10 mouse cellular contexts compared by ENCODE assay signal in the genomic region with DNA sequence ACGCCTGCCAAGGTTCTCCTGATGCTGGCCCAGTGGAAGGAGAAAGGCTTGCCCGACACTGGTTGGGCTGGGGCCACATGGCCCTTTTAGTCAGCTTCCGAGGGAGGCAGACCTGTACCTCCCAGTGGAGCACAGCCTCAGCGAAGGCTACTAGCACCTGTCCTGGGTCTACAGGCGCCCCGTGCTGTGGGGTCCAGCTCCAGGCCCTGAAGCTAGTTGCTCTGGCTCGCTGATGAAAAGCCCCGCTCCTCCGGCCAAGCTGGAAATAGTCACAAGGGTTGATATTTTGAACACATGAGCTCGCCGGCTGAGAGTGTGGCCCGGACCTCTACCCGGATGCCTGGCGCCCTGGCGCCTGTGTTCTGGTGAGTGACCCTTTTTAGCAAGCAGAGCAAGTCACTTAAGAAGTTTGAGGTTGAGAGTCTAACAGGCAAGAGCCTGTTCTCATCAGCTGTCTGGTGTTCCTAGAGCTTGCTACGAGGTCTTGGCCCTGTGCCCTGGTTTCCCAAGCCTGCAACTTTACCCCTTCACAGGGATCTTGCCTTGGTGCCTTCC. TPM values are rescaled to one million over a fixed set of nuclear protein-coding genes. Genes with fewer than 3 reads are reported as not detected.
DNase-seq lines count a peak whose midpoint lies in the region; ATAC-seq lines count a peak whose summit lies in the region.
"Had no signal": no experiment of that assay in that cellular context is flagged by ENCODE, and none has a peak within 500 bp of the region (broad histone marks: within the 10 kb centered on the region; RNA-seq: fewer than 3 reads in every experiment).

No protein-coding gene starts in this region.

- H3K36me3 ChIP-seq in liver, embryonic 12.5 days, result no peaks in the 10 kb centered on the region
- H3K36me3 ChIP-seq in liver, embryonic 11.5 days (ENCODE audit: control insufficient read depth, insufficient read depth, low read length), result no peaks in the 10 kb centered on the region
- no peaks in the 10 kb centered on the region for H3K36me3 ChIP-seq in forebrain, embryonic 15.5 days
- no peaks in the 10 kb centered on the region for H3K36me3 ChIP-seq in hindbrain, embryonic 10.5 days
- no peaks in the 10 kb centered on the region for H3K36me3 ChIP-seq in midbrain, embryonic 15.5 days (replicated peaks)

- ATAC-seq in liver, embryonic 12.5 days, result no peak
- ATAC-seq in liver, embryonic 11.5 days (replicated peaks; ENCODE audit: low FRiP score), result no peak
- ATAC-seq in forebrain, embryonic 15.5 days (replicated peaks), result peak; percentile 49
- peak; percentile 44 for ATAC-seq in midbrain, embryonic 15.5 days (replicated peaks)
- ATAC-seq: Patski had no signal

- peaks cover 19% of the 10 kb centered on the region; the same call in 1 of the 2 replicates for H3K27me3 ChIP-seq in liver, embryonic 12.5 days (replicated peaks)
- no peaks in the 10 kb centered on the region for H3K27me3 ChIP-seq in liver, embryonic 11.5 days (replicated peaks; ENCODE audit: control insufficient read depth, insufficient read depth, low read length)
- H3K27me3 ChIP-seq in forebrain, embryonic 15.5 days, result no peaks in the 10 kb centered on the region
- no peaks in the 10 kb centered on the region; the same call in none of the 2 replicates for H3K27me3 ChIP-seq in hindbrain, embryonic 10.5 days (ENCODE audit: insufficient read depth, poor library complexity, severe bottlenecking)
- H3K27me3 ChIP-seq in midbrain, embryonic 15.5 days (replicated peaks), result no peaks in the 10 kb centered on the region
- H3K27me3 ChIP-seq: Patski had no signal

- 66% methylated on average over 16 of the region's 16 CpGs for WGBS in liver, embryonic 12.5 days (ENCODE audit: insufficient replicate concordance)
- 74% methylated on average over 16 of the region's 16 CpGs for WGBS in liver, embryonic 11.5 days
- 46% methylated on average over 16 of the region's 16 CpGs for WGBS in forebrain, embryonic 15.5 days
- 70% methylated on average over 16 of the region's 16 CpGs for WGBS in hindbrain, embryonic 10.5 days
- WGBS in midbrain, embryonic 15.5 days, result 61% methylated on average over 16 of the region's 16 CpGs

- peaks cover 15% of the 10 kb centered on the region for H3K4me1 ChIP-seq in liver, embryonic 12.5 days
- peaks cover 4% of the 10 kb centered on the region; the same call in 1 of the 2 replicates for H3K4me1 ChIP-seq in liver, embryonic 11.5 days (replicated peaks; ENCODE audit: control insufficient read depth, insufficient read depth, low read length)
- peaks cover 31% of the 10 kb centered on the region for H3K4me1 ChIP-seq in forebrain, embryonic 15.5 days
- H3K4me1 ChIP-seq in hindbrain, embryonic 10.5 days (replicated peaks), result peaks cover 47% of the 10 kb centered on the region
- H3K4me1 ChIP-seq in midbrain, embryonic 15.5 days, result peaks cover 26% of the 10 kb centered on the region

- no peak overlapping the region for H3K9ac ChIP-seq in liver, embryonic 12.5 days
- H3K9ac ChIP-seq in liver, embryonic 11.5 days (ENCODE audit: low read depth, low read length), result no peak overlapping the region
- H3K9ac ChIP-seq in forebrain, embryonic 15.5 days (replicated peaks), result 0 out of 2 replicates have a peak overlapping the region, but pooled peaks have one; percentile 5
- no peak overlapping the region for H3K9ac ChIP-seq in midbrain, embryonic 15.5 days

- no peak for DNase-seq in liver, embryonic 11.5 days (ENCODE audit: low spot score)
- DNase-seq in hindbrain, embryonic 10.5 days (ENCODE audit: low spot score), result no peak
- DNase-seq in cerebellum, adult 9-11 months, result no peak
- no peak for DNase-seq in left cerebral cortex, postnatal 14 days (ENCODE audit: low spot score in 2 of 2)
- DNase-seq in embryo, embryonic 11 days, result no peak

- H3K9me3 ChIP-seq in liver, embryonic 12.5 days (replicated peaks), result 0 out of 2 replicates have a peak, but pooled peaks cover 9% of the 10 kb centered on the region
- no peaks in the 10 kb centered on the region for H3K9me3 ChIP-seq in liver, embryonic 11.5 days (ENCODE audit: control insufficient read depth, low read length)
- no peaks in the 10 kb centered on the region for H3K9me3 ChIP-seq in forebrain, embryonic 15.5 days
- peaks cover 5% of the 10 kb centered on the region; the same call in 1 of the 2 replicates for H3K9me3 ChIP-seq in hindbrain, embryonic 10.5 days
- no peaks in the 10 kb centered on the region for H3K9me3 ChIP-seq in midbrain, embryonic 15.5 days

- peak overlapping the region; percentile 31 for H3K4me2 ChIP-seq in liver, embryonic 12.5 days
- H3K4me2 ChIP-seq in liver, embryonic 11.5 days, result no peak overlapping the region
- peak overlapping the region; percentile 33 for H3K4me2 ChIP-seq in forebrain, embryonic 15.5 days (replicated peaks)
- H3K4me2 ChIP-seq in midbrain, embryonic 15.5 days, result peak overlapping the region; percentile 31

- no peak overlapping the region for H3K4me3 ChIP-seq in liver, embryonic 12.5 days
- no peak overlapping the region for H3K4me3 ChIP-seq in liver, embryonic 11.5 days (ENCODE audit: low read depth, low read length)
- H3K4me3 ChIP-seq in forebrain, embryonic 15.5 days, result 0 out of 2 replicates have a peak overlapping the region, but pooled peaks have one; percentile 3
- peak overlapping the region; percentile 23 for H3K4me3 ChIP-seq in hindbrain, embryonic 10.5 days
- H3K4me3 ChIP-seq in midbrain, embryonic 15.5 days, result no peak overlapping the region

- H3K27ac ChIP-seq in liver, embryonic 12.5 days, result no peak overlapping the region
- no peak overlapping the region for H3K27ac ChIP-seq in liver, embryonic 11.5 days (ENCODE audit: low read depth, low read length)
- peak overlapping the region; percentile 83 for H3K27ac ChIP-seq in forebrain, embryonic 15.5 days (replicated peaks)
- peak overlapping the region; percentile 92 for H3K27ac ChIP-seq in hindbrain, embryonic 10.5 days
- H3K27ac ChIP-seq in midbrain, embryonic 15.5 days, result peak overlapping the region; percentile 56

- intact Hi-C loops in left cerebral cortex, postnatal 14 days (cut with DNase I), result no loop called here

RNA-seq across cellular contexts. Expression of gene Traf3, which starts 22.6 kb away (rescaled TPM):
- polyA plus RNA-seq in liver, embryonic 12.5 days (2016; fragmentation: Nextera tagmentation; extraction: Ambion mirVana), result 5.6 and 6.2 TPM in 2 replicates
- 7.4 and 9.1 TPM in 2 replicates for polyA plus RNA-seq in liver, embryonic 11.5 days (2014; fragmentation: Nextera tagmentation; extraction: Ambion mirVana)
- 14.7 and 17.3 TPM in 2 replicates for polyA plus RNA-seq in forebrain, embryonic 15.5 days (2015; fragmentation: Nextera tagmentation; extraction: Ambion mirVana)
- 11.0 and 13.9 TPM in 2 replicates for polyA plus RNA-seq in hindbrain, embryonic 10.5 days (2016; fragmentation: Nextera tagmentation; extraction: Ambion mirVana)
- polyA plus RNA-seq in midbrain, embryonic 15.5 days (2015; fragmentation: Nextera tagmentation; extraction: Ambion mirVana), result 20.7 and 20.8 TPM in 2 replicates
- total RNA-seq in left cerebral cortex, postnatal 14 days (2021), result 10 to 100 TPM; 91.9 to 93.3 TPM

RNA-seq across cellular contexts. Expression of gene 4930595D18Rik, which starts 40.7 kb away (rescaled TPM):
- polyA plus RNA-seq in liver, embryonic 12.5 days (2016; fragmentation: Nextera tagmentation; extraction: Ambion mirVana), result not detected in 2 replicates
- polyA plus RNA-seq in liver, embryonic 11.5 days (2014; fragmentation: Nextera tagmentation; extraction: Ambion mirVana), result not detected in 2 replicates
- polyA plus RNA-seq in forebrain, embryonic 15.5 days (2015; fragmentation: Nextera tagmentation; extraction: Ambion mirVana), result not detected in 2 replicates
- not detected in 2 replicates for polyA plus RNA-seq in hindbrain, embryonic 10.5 days (2016; fragmentation: Nextera tagmentation; extraction: Ambion mirVana)
- polyA plus RNA-seq in midbrain, embryonic 15.5 days (2015; fragmentation: Nextera tagmentation; extraction: Ambion mirVana), result 0.21 TPM in 1 of 2 replicates, not detected in the other
- not detected for total RNA-seq in left cerebral cortex, postnatal 14 days (2021)
- total RNA-seq: neutrophil, adult 5-6 weeks had no signal
- polyA plus RNA-seq: Patski had no signal

Comparison
In these comparisons a context has a peak if more than half of its experiments do, and no peak if none do; other contexts are left out.
1. ATAC-seq: peak in forebrain, embryonic 15.5 days (single experiment) and midbrain, embryonic 15.5 days (single experiment); none in liver, embryonic 12.5 days (single experiment) and liver, embryonic 11.5 days (single experiment).
2. H3K27ac ChIP-seq: peak in forebrain, embryonic 15.5 days (single experiment), hindbrain, embryonic 10.5 days (single experiment) and midbrain, embryonic 15.5 days (single experiment); none in liver, embryonic 12.5 days (single experiment) and liver, embryonic 11.5 days (single experiment).
3. H3K4me3 ChIP-seq: peak in forebrain, embryonic 15.5 days (single experiment) and hindbrain, embryonic 10.5 days (single experiment); none in liver, embryonic 12.5 days (single experiment), liver, embryonic 11.5 days (single experiment) and midbrain, embryonic 15.5 days (single experiment).